Mouse (Mus musculus): ENCODE data around the gene 1700023F06Rik. TPM values are rescaled to one million over a fixed set of nuclear protein-coding genes. Genes with fewer than 3 reads are reported as not detected.
A peak's percentile ranks its signal among the peaks of the same experiment; 100 is the strongest.

1700023F06Rik gene
- polyA plus RNA-seq (2015; fragmentation: Nextera tagmentation; extraction: Ambion mirVana) = 0.87 and 1.3 TPM in 2 replicates

DNA sequence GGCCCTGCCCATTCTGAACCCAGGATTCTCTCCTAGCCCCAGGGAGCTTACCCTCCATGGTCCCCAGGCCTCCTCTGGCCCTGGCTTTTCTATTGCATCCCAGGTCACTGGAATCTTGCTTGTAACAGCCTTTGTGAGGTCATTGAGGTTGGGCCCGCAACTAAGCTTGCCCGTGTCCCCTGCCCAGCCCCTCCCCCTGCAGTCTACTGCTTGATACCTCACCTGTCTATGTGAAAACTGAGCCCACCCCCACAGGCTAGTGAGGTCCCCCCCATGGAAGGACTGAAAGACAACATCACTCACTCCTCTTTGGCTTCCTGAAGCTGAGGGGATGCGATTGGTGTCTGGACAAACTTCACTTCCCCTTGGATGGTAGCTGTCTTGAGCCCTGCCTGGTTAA lies at the start of gene 1700023F06Rik:
TSS of gene 1700023F06Rik (minus strand) at position 101 of the 400 bp plus-strand sequence.
- H3K4me3 ChIP-seq = no peak within 1 kb of the TSS
- H3K27me3 ChIP-seq = no peaks in the 10 kb centered on the region
- no peaks in the 10 kb centered on the region for H3K9me3 ChIP-seq
- H3K9ac ChIP-seq = no peak within 1 kb of the TSS
- ATAC-seq (ENCODE audit: low FRiP score) = no peak
- H3K4me2 ChIP-seq = no peak within 1 kb of the TSS
- 92% methylated on average over 3 of the region's 3 CpGs for WGBS
- no peaks in the 10 kb centered on the region for H3K36me3 ChIP-seq
- H3K4me1 ChIP-seq (replicated peaks) = no peaks in the 10 kb centered on the region
- no peak within 1 kb of the TSS for H3K27ac ChIP-seq

DNA sequence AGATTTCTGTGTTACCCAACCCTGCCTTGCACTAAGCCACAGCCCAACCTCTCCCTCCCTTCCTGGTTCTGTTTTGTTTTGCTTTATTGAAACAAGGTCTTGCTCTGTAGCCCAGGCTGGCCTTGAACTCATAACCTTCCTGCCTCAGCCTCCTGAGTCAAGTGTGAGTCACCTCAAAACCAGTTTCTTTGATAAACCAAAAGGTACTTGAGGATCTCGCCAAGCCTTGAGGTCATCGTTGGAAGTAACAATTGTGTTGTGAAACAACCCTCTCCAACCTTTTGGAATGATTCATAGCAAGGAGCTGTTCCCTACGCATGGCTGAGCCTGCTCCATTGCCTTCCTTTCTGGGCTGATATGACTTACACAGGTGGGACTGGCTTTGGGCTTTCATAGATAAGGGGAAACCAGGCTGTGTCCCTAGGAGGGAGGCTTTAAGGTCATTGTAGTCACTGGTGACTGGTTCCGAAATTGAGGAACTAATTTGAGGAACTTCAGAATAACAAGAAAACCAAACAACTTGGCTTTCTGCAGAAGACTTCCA lies 49.7 kb upstream of the 1700023F06Rik start:
- Histone ChIP-seq H3K9ac (no peak overlapping the region), H3K27ac (no peak overlapping the region), H3K4me3 (no peak overlapping the region), H3K36me3 (no peaks in the 10 kb centered on the region), H3K9me3 (no peaks in the 10 kb centered on the region), H3K4me2 (no peak overlapping the region), H3K27me3 (no peaks in the 10 kb centered on the region), H3K4me1 (replicated peaks) (peaks cover 24% of the 10 kb centered on the region)
- ATAC-seq (ENCODE audit: low FRiP score) = no peak
- 95% methylated on average over 4 of the region's 4 CpGs for WGBS

DNA sequence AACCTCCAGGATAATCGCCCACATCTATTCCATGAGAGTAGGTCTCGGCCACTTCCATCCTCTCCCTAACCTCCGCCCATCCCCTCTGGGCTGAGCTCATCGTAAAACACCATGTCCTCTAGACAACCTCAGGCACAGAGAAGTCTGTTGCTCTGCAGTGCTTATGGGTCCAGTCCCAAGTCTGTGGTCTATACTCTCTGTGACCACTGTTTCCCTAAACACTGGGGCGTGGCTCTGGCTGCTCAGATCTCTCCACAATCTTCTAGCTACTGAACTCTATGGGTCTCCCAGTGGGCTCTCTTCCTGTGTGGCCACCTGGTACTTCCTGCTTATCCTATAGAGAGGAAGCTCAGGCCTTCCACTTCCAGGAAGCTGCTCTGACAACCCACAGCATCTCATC lies 45.2 kb upstream of the 1700023F06Rik start:
- Histone ChIP-seq H3K4me1 (replicated peaks) (peaks cover 18% of the 10 kb centered on the region), H3K4me2 (no peak overlapping the region), H3K4me3 (no peak overlapping the region), H3K9me3 (no peaks in the 10 kb centered on the region), H3K9ac (no peak overlapping the region), H3K27me3 (no peaks in the 10 kb centered on the region), H3K36me3 (no peaks in the 10 kb centered on the region), H3K27ac (no peak overlapping the region)
- 92% methylated on average over 5 of the region's 5 CpGs for WGBS
- no peak for ATAC-seq (ENCODE audit: low FRiP score)

DNA sequence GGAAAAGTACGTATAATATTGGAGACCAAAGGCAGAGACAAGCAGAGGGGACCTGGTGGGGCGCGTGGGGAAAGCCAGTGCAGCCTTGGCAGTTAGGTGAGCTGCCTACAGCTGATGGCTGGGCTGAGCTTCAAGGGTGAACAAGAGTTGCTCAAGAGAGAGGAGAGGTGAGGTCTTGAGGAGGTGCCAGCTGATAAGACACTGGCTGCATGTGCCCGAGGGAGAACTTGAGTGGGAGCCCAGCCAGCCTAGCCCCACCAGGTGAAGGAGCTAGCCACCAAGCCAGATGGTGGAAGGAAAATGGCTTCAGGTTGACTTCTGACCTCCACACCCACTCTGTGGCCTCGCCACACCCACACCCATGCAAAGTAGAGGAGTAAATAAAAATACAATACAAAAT lies 44.0 kb upstream of the 1700023F06Rik start:
- Histone ChIP-seq H3K4me1 (replicated peaks) (peaks cover 30% of the 10 kb centered on the region), H3K27ac (no peak overlapping the region), H3K36me3 (no peaks in the 10 kb centered on the region), H3K4me3 (no peak overlapping the region), H3K4me2 (no peak overlapping the region), H3K27me3 (no peaks in the 10 kb centered on the region), H3K9ac (no peak overlapping the region), H3K9me3 (no peaks in the 10 kb centered on the region)
- WGBS = 93% methylated on average over 5 of the region's 5 CpGs
- ATAC-seq (ENCODE audit: low FRiP score) = no peak

DNA sequence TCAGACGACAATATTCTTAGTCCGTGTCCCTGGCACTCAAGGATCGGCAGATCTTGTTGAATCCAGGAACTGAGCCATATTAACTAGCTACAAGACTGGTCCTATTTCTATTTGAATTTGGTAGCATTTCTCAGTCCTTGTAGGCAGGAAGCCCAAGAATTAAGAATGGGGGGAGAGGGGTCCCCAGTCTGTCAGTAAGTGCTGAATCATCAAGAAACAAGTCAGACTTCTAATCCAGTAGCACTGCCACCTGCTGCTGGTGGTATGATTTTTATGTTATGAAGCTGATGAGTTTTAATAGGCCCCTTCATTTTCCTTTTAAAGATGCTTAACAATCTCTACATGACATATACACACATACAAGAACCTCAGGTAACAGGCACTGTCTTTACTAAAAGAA lies 42.0 kb upstream of the 1700023F06Rik start:
- H3K4me3 ChIP-seq = no peak overlapping the region

DNA sequence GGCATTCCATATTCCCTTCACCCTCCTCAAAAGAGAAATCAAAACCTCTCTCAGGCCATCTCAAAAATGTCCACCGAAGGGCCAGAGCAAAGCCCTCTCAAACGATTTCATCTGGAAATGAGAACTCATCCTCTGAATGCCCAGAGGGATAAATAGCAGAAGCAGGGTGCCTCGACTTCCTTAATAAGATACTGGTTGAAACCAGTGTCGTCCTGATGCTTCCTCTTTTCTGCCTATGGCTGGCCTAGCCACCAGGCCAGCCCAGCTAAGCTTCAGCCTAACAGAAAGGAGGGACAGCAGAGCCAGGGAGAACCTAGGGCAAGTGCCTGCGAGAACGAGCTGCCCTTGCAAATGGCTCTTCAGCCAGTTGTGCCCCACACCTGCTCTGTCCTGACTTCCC lies 41.2 kb upstream of the 1700023F06Rik start:
- Histone ChIP-seq H3K4me1 (replicated peaks) (peaks cover 48% of the 10 kb centered on the region), H3K9ac (no peak overlapping the region), H3K4me3 (no peak overlapping the region), H3K27me3 (no peaks in the 10 kb centered on the region), H3K4me2 (no peak overlapping the region), H3K27ac (no peak overlapping the region), H3K36me3 (no peaks in the 10 kb centered on the region), H3K9me3 (no peaks in the 10 kb centered on the region)
- no peak for ATAC-seq (ENCODE audit: low FRiP score)
- 69% methylated on average over 6 of the region's 6 CpGs for WGBS

More for the DNA sequence above, 42.0 kb upstream of the 1700023F06Rik start:
- Histone ChIP-seq H3K27ac (no peak overlapping the region), H3K36me3 (no peaks in the 10 kb centered on the region), H3K27me3 (no peaks in the 10 kb centered on the region), H3K4me1 (replicated peaks) (peaks cover 41% of the 10 kb centered on the region), H3K4me2 (no peak overlapping the region), H3K9ac (no peak overlapping the region), H3K9me3 (no peaks in the 10 kb centered on the region)
- 99% methylated on average over 3 of the region's 3 CpGs for WGBS
- ATAC-seq (ENCODE audit: low FRiP score) = no peak

DNA sequence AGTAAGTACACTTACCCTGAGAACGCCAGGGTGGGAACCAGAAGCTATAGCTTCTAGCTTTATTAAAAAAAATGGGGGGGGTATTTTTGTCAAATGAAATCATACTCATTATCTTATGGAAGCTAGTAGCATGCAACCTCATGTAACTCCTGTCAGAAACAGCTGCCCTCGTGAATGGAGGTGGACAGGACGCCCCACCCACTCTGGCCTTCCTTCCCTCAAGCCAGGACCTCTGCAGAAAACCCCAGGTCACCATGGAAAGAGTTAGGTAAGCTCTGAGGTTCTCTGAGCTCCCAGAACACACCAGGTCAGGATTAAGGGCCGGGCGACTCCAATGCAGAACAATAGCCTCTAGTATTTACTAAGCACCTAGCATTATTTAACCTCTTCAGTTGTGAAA lies 40.5 kb upstream of the 1700023F06Rik start:
- Histone ChIP-seq H3K4me2 (no peak overlapping the region), H3K27me3 (no peaks in the 10 kb centered on the region), H3K9ac (no peak overlapping the region), H3K4me3 (no peak overlapping the region), H3K4me1 (replicated peaks) (peaks cover 48% of the 10 kb centered on the region), H3K9me3 (no peaks in the 10 kb centered on the region), H3K27ac (no peak overlapping the region), H3K36me3 (no peaks in the 10 kb centered on the region)
- ATAC-seq (ENCODE audit: low FRiP score) = no peak
- 72% methylated on average over 5 of the region's 5 CpGs for WGBS

DNA sequence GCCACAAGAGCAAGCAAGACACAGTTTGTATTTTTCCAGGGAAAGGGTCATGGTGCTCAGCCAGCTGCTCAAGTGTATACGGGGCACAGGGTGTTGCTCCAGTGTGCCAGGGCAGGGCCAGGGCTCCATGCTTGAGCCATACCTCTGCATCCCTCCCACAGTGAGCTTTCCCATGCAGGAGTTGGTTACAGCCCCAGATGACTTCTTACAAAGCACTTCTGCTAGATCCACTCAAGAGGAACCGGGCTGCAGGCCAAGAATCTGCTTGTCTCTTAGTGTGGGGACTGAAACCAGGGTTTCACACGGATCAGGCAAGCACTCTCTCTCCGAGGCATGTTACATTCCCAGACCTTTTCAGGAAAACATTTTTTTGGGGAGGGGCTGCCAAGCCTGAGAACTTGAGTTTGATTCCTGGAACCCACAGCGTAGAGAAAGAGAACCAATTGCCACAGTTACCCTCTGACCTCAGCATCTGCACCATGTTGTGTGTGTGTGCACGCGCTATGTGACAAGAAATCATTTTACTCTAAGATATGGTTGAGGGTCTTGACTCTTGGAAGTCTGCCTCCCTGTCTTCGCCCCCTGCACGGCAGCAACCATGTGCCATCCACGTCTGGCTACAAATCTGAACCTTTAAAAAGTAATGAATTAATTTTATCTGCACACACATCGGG lies 39.3 kb upstream of the 1700023F06Rik start:
- H3K4me1 ChIP-seq (replicated peaks) = peaks cover 43% of the 10 kb centered on the region
- no peak for ATAC-seq (ENCODE audit: low FRiP score)
- H3K27ac ChIP-seq = peak overlapping the region; percentile 71
- WGBS = 65% methylated on average over 11 of the region's 11 CpGs
- H3K27me3 ChIP-seq = no peaks in the 10 kb centered on the region
- H3K9me3 ChIP-seq = no peaks in the 10 kb centered on the region
- H3K4me3 ChIP-seq = no peak overlapping the region
- H3K4me2 ChIP-seq = no peak overlapping the region
- H3K36me3 ChIP-seq = no peaks in the 10 kb centered on the region
- no peak overlapping the region for H3K9ac ChIP-seq

DNA sequence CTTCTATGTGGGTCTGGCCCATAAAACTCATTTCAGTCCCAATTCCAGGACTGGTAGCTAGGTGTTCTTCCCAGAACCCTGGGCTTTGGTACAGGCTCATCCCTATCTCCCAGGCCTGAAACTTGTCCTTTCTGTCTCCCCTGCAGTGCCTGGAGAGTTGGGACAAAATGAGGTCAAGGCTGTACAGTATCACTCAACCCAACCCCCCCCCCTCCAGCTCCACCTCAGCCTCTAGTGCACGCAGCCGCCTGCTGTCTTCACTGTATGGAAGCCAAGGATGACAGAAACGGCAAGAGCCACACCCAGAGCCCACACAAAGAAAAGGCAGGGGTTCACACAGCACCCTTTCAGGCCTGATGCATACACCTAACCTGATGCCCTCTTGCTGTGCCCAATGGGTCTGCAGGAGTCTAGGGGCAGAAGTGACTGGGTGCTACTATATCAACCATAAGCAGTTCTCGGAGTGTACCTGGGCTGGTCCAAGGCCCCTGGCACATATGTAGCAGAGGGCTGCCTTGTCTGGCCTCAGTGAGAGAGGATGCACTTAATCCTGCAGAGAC lies 38.5 kb upstream of the 1700023F06Rik start:
- Histone ChIP-seq H3K9ac (no peak overlapping the region), H3K27me3 (no peaks in the 10 kb centered on the region), H3K9me3 (no peaks in the 10 kb centered on the region), H3K27ac (peak overlapping the region; percentile 35), H3K4me1 (replicated peaks) (peaks cover 48% of the 10 kb centered on the region), H3K4me2 (no peak overlapping the region), H3K4me3 (no peak overlapping the region), H3K36me3 (no peaks in the 10 kb centered on the region)
- ATAC-seq (ENCODE audit: low FRiP score) = 0 out of 2 replicates have a peak, but pooled peaks have one; percentile 24
- WGBS = 68% methylated on average over 4 of the region's 4 CpGs

DNA sequence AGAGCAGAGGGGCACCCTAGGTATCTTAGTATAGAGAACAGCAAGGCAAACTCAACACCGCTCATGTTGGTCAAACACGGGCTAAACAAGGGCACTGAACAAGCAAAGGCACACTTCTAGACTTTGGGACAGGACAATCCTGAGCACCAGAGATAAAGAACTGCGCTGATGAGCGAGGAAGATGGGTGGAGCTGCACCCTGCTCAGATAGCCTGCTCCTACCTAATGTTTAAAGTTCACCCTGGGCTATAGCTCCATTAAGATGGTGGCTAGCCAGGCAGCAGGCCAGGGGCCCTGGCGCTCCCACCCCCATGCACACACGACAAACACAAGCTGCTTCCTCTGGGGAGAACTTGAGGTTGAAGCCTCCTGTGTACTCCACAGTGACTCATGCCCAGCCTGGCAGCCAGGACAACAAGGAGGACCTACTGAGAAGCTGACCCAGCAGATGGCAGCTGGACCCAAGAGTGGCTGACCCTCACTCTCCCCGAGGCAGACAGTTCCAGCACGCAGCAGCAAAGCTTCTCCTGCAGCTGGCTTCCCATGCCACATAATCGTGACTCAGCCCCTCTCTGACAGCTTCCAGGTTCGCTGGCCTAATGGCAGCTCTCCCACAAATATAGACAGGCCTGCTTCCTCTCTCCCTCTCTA lies 37.8 kb upstream of the 1700023F06Rik start:
- 77% methylated on average over 10 of the region's 10 CpGs for WGBS
- Histone ChIP-seq H3K36me3 (no peaks in the 10 kb centered on the region), H3K27me3 (no peaks in the 10 kb centered on the region), H3K4me3 (no peak overlapping the region), H3K9ac (no peak overlapping the region), H3K4me1 (replicated peaks) (peaks cover 54% of the 10 kb centered on the region), H3K9me3 (no peaks in the 10 kb centered on the region), H3K4me2 (no peak overlapping the region), H3K27ac (peak overlapping the region; percentile 35; the same call in 1 of the 2 replicates)
- ATAC-seq (ENCODE audit: low FRiP score) = no peak

DNA sequence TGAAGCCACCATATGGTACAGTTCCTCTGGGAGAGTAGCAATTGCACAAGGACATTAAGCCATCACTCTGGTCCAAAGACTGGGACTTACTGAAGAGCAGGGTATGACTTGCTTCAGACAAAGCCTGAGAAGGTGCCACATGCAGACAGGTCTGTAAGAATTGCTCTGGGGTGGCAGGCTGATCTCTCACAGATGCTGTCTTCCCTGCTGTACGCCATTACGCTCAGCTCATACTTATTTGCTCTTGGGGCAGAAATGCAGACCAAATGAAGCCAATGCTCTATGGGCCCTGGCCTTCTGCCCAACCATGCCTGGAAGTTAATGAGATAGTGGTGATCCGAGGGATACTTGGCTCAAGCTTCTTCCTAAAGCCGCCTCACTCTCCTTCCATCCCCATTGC lies 36.5 kb upstream of the 1700023F06Rik start:
- 80% methylated on average over 4 of the region's 4 CpGs for WGBS
- no peak overlapping the region for H3K4me3 ChIP-seq
- no peak for ATAC-seq (ENCODE audit: low FRiP score)
- no peaks in the 10 kb centered on the region for H3K9me3 ChIP-seq
- H3K4me1 ChIP-seq (replicated peaks) = peaks cover 62% of the 10 kb centered on the region
- no peak overlapping the region for H3K9ac ChIP-seq
- no peaks in the 10 kb centered on the region for H3K27me3 ChIP-seq
- H3K27ac ChIP-seq = no peak overlapping the region
- no peak overlapping the region for H3K4me2 ChIP-seq
- H3K36me3 ChIP-seq = peaks cover 6% of the 10 kb centered on the region; the same call in 1 of the 2 replicates

DNA sequence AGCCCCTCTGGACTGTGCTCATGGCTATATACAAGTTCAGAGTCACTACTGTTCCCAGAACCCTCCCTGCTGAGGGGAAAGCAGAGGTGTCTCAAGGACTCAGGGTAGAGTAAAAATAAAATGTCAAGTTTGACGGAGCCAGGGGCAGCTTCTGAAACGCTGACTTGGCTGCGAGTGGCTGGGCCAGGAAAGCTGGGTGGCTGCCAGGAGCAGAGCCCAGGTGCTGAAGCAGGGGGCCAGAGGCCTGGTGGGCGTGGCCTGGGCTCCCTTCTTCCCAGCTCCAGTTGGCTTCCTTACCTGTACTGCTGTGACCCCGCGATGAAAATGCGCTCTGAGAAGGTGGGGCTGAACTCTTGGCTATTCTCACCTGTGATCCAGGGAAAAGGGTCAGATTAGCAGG lies 32.4 kb upstream of the 1700023F06Rik start:
- H3K9me3 ChIP-seq = no peaks in the 10 kb centered on the region
- no peak for ATAC-seq (ENCODE audit: low FRiP score)
- H3K4me1 ChIP-seq (replicated peaks) = peaks cover 26% of the 10 kb centered on the region
- 0 out of 2 replicates have a peak overlapping the region, but pooled peaks have one; percentile 1 for H3K27ac ChIP-seq
- H3K36me3 ChIP-seq = peaks cover 43% of the 10 kb centered on the region
- H3K9ac ChIP-seq = no peak overlapping the region
- no peak overlapping the region for H3K4me3 ChIP-seq
- H3K4me2 ChIP-seq = no peak overlapping the region
- WGBS = 53% methylated on average over 7 of the region's 7 CpGs
- no peaks in the 10 kb centered on the region for H3K27me3 ChIP-seq
